Mouse (Mus musculus) heart, adult 10 weeks (tissue): ENCODE results near the gene Rhox2h. TPM values are rescaled to one million over a fixed set of nuclear protein-coding genes. Genes with fewer than 3 reads are reported as not detected.

Experiments
- polyA plus RNA-seq: library from polyadenylated mRNA; stranded (reverse); fragments of 350-450 nt; fragmentation: Illumina TruSeq; extraction: RNeasy Lipid Tissue Mini Kit (QIAGEN cat#74804); gene quantifications from one replicate; pipeline ENCODE4 v1.2.3, GENCODE M21; 2014; ENCODE audit warnings: low read depth, low replicate concordance

Rhox2h gene
- not detected for polyA plus RNA-seq

GRCm38 (mm10) chrX:37673177-37673576 is at the start of gene Rhox2h:
Rhox2h (minus strand) TSS chrX:37673277.

GRCm38 (mm10) chrX:37668664-37669063 is 4.4 kb downstream of the Rhox2h start, which contains the start of gene Rhox3h:
Rhox3h (minus strand) TSS chrX:37668764.

DNA sequence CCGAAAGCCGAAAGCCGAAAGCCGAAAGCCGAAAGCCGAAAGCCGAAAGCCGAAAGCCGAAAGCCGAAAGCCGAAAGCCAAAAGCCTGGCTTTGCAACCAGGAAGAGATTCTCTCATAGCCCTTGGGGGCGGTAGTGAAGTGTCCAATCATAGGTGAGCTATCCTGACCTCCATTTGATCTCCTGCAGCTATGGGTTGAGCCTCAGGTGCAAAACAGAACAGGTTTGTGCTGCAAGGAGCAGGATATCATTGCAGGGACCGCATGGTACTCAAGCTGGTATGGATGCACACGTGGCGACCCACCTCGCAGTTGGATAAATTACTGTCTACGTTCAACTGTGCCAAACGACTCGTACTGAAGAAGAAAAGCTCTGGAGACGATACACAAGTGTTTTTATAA is 21.9 kb downstream of the Rhox2h start, which contains the start of gene Rhox4g:
Rhox4g (minus strand) TSS at position 101 of the 400 bp plus-strand sequence.

DNA sequence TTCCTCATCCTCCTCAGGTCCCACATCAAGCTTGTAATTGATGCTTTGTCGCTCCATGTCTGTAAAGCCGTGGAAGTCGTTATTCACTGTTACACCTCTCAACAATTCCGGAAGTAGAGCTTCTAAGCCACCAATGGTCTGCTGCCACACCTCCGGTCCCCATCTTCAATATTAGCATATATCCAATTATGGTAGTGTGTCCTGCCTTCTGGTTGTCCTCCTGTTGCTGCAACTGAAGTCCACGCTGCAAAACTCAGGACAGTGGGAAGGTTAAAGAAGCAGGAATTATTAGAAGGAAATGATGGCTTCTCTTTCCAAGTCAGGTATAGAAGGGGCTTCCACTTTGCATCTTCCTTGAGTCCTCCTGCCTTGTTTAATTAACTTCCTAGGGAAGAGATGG is 29.7 kb downstream of the Rhox2h start, which contains the start of gene Rhox2g:
Rhox2g (minus strand) TSS at position 101 of the 400 bp plus-strand sequence.

GRCm38 (mm10) chrX:37628512-37628911 is 44.6 kb downstream of the Rhox2h start, which contains the start of gene Rhox3g:
Rhox3g (minus strand) TSS chrX:37628612.

Other genes with a start within 250 kb of the Rhox2h start
- gene Rhox4b, start 240.8 kb downstream of the Rhox2h start, polyA plus RNA-seq, result not detected
- gene Rhox2c, start 219.6 kb downstream of the Rhox2h start, polyA plus RNA-seq, result not detected
- gene Rhox3c, start 214.7 kb downstream of the Rhox2h start, polyA plus RNA-seq, result not detected
- gene Rhox4c, start 192.9 kb downstream of the Rhox2h start, polyA plus RNA-seq, result not detected
- not detected for gene Rhox2d, start 179.8 kb downstream of the Rhox2h start, polyA plus RNA-seq
- gene Rhox4d, start 158.9 kb downstream of the Rhox2h start, polyA plus RNA-seq, result not detected
- gene Rhox2e, start 142.8 kb downstream of the Rhox2h start, polyA plus RNA-seq, result not detected
- not detected for gene Rhox3e, start 131.3 kb downstream of the Rhox2h start, polyA plus RNA-seq
- gene Rhox4e, start 115.9 kb downstream of the Rhox2h start, polyA plus RNA-seq, result not detected
- gene Rhox2f, start 101.9 kb downstream of the Rhox2h start, polyA plus RNA-seq, result not detected
- not detected for gene Rhox3f, start 92.3 kb downstream of the Rhox2h start, polyA plus RNA-seq
- not detected for gene Rhox4f, start 65.6 kb downstream of the Rhox2h start, polyA plus RNA-seq
- not detected for gene Rhox3g, start 44.7 kb downstream of the Rhox2h start, polyA plus RNA-seq
- not detected for gene Rhox2g, start 29.8 kb downstream of the Rhox2h start, polyA plus RNA-seq
- not detected for gene Rhox4g, start 21.9 kb downstream of the Rhox2h start, polyA plus RNA-seq
- not detected for gene Rhox3h, start 4.5 kb downstream of the Rhox2h start, polyA plus RNA-seq
- 1.8 TPM for gene Rhox5, start 131.6 kb upstream of the Rhox2h start, polyA plus RNA-seq
- not detected for gene Rhox6, start 153.6 kb upstream of the Rhox2h start, polyA plus RNA-seq
- gene Rhox7a, start 158.4 kb upstream of the Rhox2h start, polyA plus RNA-seq, result not detected
- gene Rhox8, start 205.7 kb upstream of the Rhox2h start, polyA plus RNA-seq, result not detected
- gene Rhox7b, start 224.0 kb upstream of the Rhox2h start, polyA plus RNA-seq, result not detected
- gene Rhox9, start 228.5 kb upstream of the Rhox2h start, polyA plus RNA-seq, result not detected